Mouse (Mus musculus) intestine, embryonic 14.5 days (tissue): ENCODE measurements around the gene Eed. TPM values are rescaled to one million over a fixed set of nuclear protein-coding genes. Genes with fewer than 3 reads are reported as not detected.

Experiments used
- ATAC-seq: fragments of 200-750 bp; cut with Nextera tagmentation; replicated peaks from 2 replicates; pipeline ENCODE4 v1.8.0; 2017; ENCODE audit warnings: low read depth, moderate number of reproducible peaks, moderate TSS enrichment, moderate library complexity; ENCODE audit not compliant: low FRiP score, low TSS enrichment
- DNase-seq: peaks from one replicate; pipeline ENCODE4 v3.0.0-alpha.2; 2018; ENCODE audit warnings: low spot score
- H3K27ac ChIP-seq: fragments of 300-500 bp; sonication (generic); 2 replicates; pipeline ENCODE4 v1.5.1; 2014; ENCODE audit warnings: low read depth, mild to moderate bottlenecking, control low read depth
- H3K27me3 ChIP-seq: fragments of 300-500 bp; sonication (generic); replicated peaks from 2 replicates; pipeline ENCODE4 v1.6.1; 2014; ENCODE audit warnings: low read length, control low read depth; ENCODE audit not compliant: control insufficient read depth, insufficient read depth
- H3K36me3 ChIP-seq: fragments of 300-500 bp; sonication (generic); 2 replicates; pipeline ENCODE4 v1.6.1; 2014; ENCODE audit warnings: low read length, control low read depth; ENCODE audit not compliant: control insufficient read depth, insufficient read depth
- H3K4me1 ChIP-seq: fragments of 300-500 bp; sonication (generic); replicated peaks from 2 replicates; pipeline ENCODE4 v1.6.1; 2014; ENCODE audit warnings: low read length, control low read depth, mixed read lengths; ENCODE audit not compliant: control insufficient read depth, insufficient read depth
- H3K4me2 ChIP-seq: fragments of 300-500 bp; sonication (generic); 2 replicates; pipeline ENCODE4 v1.6.1; 2014; ENCODE audit warnings: low read length
- H3K4me3 ChIP-seq: fragments of 300-500 bp; sonication (generic); 2 replicates; pipeline ENCODE4 v1.5.1; 2014; ENCODE audit warnings: low read depth, low read length, control low read depth, mixed read lengths
- H3K9ac ChIP-seq: fragments of 300-500 bp; sonication (generic); 2 replicates; pipeline ENCODE4 v1.6.1; 2014; ENCODE audit warnings: mild to moderate bottlenecking, low read length
- H3K9me3 ChIP-seq: fragments of 300-500 bp; sonication (generic); 2 replicates; pipeline ENCODE4 v1.6.1; 2016; ENCODE audit warnings: low read length, control low read depth; ENCODE audit not compliant: control insufficient read depth
- WGBS: fragments of 180-500 bp; shearing (Covaris S2); extraction: QIAGEN DNeasy Blood & Tissue Kit; methylation state at CpG from one replicate; pipeline ENCODE4 v1.1.7; 2014; 5-methylcytosine and 5-hydroxymethylcytosine counted together
- polyA plus RNA-seq: library from polyadenylated mRNA; unstranded; fragments of >200 nt; fragmentation: Nextera tagmentation; extraction: Ambion mirVana; gene quantifications from 2 replicates; pipeline ENCODE4 v1.2.1, GENCODE M21; 2014

Gene Eed
- polyA plus RNA-seq, 1 experiment from 2014 or later, result 71.0 TPM

DNA sequence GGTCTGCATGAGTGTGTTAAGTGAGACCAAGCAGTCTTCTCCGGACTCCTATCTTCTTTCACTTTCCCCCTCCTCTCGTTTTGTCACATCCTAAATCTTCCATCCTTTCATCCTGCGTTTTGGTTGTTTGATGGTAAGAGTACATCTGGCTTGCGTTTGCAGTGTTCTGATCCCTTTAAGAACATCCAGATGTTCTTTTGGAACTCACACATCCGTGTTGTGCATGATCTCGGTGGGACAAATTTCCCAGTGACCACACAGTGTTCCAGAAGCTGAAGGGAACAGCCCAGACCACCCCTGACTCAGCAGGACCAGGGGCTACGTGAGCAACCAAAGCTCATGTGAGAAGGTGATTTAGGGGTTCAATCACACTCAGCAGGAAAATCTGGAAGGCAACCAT is 72.4 kb downstream of the Eed start:
- H3K4me3 ChIP-seq, result no peak overlapping the region
- 48% methylated on average over 7 of the region's 7 CpGs for WGBS
- DNase-seq (no peak), ATAC-seq (no peak)
- no peaks in the 10 kb centered on the region for H3K4me1 ChIP-seq
- no peaks in the 10 kb centered on the region for H3K9me3 ChIP-seq
- no peak overlapping the region for H3K4me2 ChIP-seq
- no peaks in the 10 kb centered on the region for H3K36me3 ChIP-seq
- no peak overlapping the region for H3K9ac ChIP-seq
- H3K27me3 ChIP-seq, result no peaks in the 10 kb centered on the region
- no peak overlapping the region for H3K27ac ChIP-seq

DNA sequence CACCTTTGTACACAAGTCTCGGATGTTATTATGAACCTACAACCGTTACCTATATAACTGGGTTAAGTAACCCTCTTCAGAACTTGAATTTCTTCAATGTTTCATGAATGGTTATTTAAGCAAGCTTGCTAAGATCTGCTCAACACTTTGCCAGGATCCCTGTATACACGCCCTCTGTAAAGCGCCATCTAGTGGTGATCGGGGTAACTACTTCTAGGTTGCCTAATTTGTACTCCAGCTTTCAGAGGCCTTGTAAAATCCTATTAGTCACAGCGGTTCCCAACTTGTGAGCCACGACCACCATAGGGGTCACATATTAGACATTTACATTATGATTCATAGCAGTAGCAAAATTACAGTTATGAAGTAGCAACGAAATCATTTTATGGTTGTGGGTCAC is 72.8 kb downstream of the Eed start:
- ATAC-seq, result no peak

More for the DNA sequence above, 72.8 kb downstream of the Eed start:
- no peak overlapping the region for H3K4me2 ChIP-seq
- H3K9ac ChIP-seq, result no peak overlapping the region
- H3K4me1 ChIP-seq, result no peaks in the 10 kb centered on the region
- 22% methylated on average over 8 of the region's 8 CpGs for WGBS
- no peaks in the 10 kb centered on the region for H3K36me3 ChIP-seq
- H3K27ac ChIP-seq, result no peak overlapping the region
- no peaks in the 10 kb centered on the region for H3K9me3 ChIP-seq
- no peaks in the 10 kb centered on the region for H3K27me3 ChIP-seq
- no peak overlapping the region for H3K4me3 ChIP-seq
- DNase-seq, result peak; percentile 87

Other genes starting within 250 kb of the Eed start
- gene Ccdc81, start 77.4 kb downstream of the Eed start, polyA plus RNA-seq, result 0.15 TPM in 1 of 2 replicates, not detected in the other
- gene Hikeshi, start 39.8 kb downstream of the Eed start, polyA plus RNA-seq, result 132 and 154 TPM in 2 replicates
- 43.6 and 46.6 TPM in 2 replicates for gene Picalm, start 149.2 kb upstream of the Eed start, polyA plus RNA-seq